Mouse (Mus musculus) left cerebral cortex, adult 11 months (tissue): ENCODE measurements at regions not wholly inside any gene's neighbourhood (a gene's known extent, or its start where the extent isn't known, plus 50 kb on each side); places are given as distances from the start of the nearest gene placed in this dataset.

Source experiments
- DNase-seq: peaks from one replicate; pipeline ENCODE4 v3.0.0; 2022; ENCODE audit warnings: low spot score

DNA sequence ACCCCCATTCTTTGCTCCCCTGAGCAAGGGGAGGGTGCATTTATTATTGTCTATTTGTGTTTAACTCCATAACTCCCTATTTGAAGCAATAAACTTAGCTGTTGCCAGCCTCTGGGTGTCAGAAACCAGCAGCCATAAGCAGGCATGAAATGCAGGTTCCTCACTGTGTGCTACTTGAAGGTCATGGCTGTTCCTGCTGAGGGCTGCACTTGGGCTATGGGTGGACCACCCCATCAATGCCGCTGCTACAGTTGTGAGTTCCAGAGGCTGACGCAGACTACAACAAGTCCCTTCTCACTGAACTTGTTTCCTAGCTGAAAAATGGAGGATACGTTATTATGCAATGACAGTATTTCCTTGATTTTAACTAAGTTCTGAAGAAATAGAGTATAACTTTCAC is 86.7 kb upstream of the N4bp1 start:
- no peak for DNase-seq

DNA sequence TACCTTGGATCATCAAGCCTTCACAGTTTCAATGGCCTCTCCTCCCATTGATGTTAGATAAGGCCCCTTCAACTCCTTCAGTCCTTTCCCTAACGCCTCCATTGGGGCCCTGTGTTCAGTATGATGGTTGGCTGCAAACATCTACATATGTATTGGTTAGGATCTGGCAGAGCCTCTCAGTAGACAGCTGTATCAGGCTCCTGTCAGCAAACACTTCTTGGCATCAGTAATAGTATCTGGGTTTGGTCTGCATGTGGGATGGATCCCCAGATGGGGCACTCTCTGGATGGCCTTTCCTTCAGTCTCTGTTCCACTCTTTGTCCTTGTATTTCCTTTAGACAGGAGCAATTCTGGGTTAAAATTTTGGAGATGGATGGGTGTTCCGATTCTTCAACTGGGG is 84.0 kb upstream of the N4bp1 start:
- no peak for DNase-seq

DNA sequence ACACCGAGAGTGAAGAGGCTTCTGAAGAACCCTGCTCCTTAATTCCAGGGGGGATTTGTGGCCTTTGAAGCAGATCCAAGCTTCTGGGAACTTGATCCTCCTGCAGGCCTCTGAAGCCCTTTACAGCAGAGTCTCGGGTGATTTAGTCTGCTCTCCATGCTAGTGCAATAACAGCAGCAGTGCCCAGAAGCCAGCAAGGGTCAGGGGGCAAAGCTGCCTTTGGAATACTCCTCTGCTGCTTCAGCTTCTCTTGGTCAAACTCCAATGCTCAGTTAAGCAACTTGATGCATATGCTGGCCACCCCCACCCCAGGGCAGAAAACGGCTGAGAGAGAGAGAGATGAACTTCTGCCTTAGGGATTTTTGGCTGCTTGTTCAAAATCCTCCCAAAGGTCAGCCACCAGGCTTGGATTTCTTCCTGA is 82.8 kb upstream of the N4bp1 start:
- no peak for DNase-seq

DNA sequence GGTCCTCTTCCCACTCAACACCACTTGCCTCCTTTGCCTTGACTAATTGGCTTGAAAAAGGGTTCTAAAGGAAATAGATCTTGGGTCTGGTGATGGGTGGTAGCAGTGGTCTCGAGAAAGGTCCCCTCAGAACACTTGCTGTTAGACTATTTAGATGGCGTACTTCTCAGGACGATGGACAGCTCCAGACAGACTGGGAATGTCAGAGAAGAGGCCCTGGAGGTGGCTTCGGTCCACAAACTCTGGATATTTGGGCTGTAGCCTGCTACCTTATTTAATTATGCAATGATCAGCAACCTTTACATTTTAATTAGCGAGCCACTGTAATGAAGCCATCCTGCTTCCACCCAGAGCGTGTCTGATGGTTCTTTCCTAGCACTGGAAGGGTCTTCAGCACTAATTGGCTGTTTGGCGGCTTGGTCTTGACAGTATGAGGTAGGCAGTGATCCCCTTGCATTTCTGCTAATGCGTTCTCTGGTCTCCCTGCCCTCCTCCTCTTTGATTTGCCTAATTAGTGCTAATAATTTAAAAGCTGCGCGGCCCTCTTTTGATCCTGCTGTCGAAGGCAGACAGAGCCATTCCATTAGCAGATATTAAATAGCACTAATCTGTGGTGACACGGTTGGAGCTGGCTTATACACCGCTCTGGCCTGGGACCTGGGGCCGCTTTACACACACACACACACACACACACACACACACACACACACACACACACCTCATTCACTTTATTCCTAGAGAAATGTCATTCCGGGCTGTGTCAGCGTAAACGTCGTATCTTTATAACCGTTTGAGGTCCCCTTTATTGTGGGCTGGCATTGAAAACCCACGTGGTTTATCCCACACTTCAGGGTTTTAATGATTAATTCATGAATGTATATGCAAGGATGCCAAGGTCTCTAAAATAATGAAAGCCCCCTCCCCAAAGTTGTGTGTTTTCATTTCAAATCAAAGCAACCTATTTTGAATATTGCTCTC is 76.4 kb upstream of the N4bp1 start:
- DNase-seq, result no peak
